Mouse (Mus musculus) hindbrain, embryonic 11.5 days (tissue): Measurements from ENCODE around the gene Galnt3. TPM values are rescaled to one million over a fixed set of nuclear protein-coding genes. Genes with fewer than 3 reads are reported as not detected.

ENCODE experiments used
- ATAC-seq: fragments of 200-750 bp; cut with Nextera tagmentation; 2 replicates; pipeline ENCODE4 v1.8.0; 2017; ENCODE audit warnings: mild to moderate bottlenecking, moderate TSS enrichment, moderate library complexity; ENCODE audit not compliant: low FRiP score
- DNase-seq: peaks from one replicate; pipeline ENCODE4 v3.0.0-alpha.2; 2015; ENCODE audit warnings: low spot score
- H3K27ac ChIP-seq: fragments of 300-500 bp; sonication (generic); 2 replicates; pipeline ENCODE4 v1.5.1; 2014; ENCODE audit warnings: mild to moderate bottlenecking, low read depth, low read length
- H3K27me3 ChIP-seq: fragments of 300-500 bp; sonication (generic); 2 replicates; pipeline ENCODE4 v1.6.1; 2014; ENCODE audit warnings: mild to moderate bottlenecking, low read length, moderate library complexity, mixed read lengths; ENCODE audit not compliant: control insufficient read depth, insufficient read depth
- H3K36me3 ChIP-seq: fragments of 300-500 bp; sonication (generic); 2 replicates; pipeline ENCODE4 v1.6.1; 2014; ENCODE audit warnings: mild to moderate bottlenecking, low read length, moderate library complexity, mixed read lengths; ENCODE audit not compliant: control insufficient read depth, insufficient read depth
- H3K4me1 ChIP-seq: fragments of 300-500 bp; sonication (generic); replicated peaks from 2 replicates; pipeline ENCODE4 v1.6.1; 2014; ENCODE audit warnings: low read length, mixed read lengths; ENCODE audit not compliant: control insufficient read depth, insufficient read depth
- H3K4me2 ChIP-seq: fragments of 300-500 bp; sonication (generic); replicated peaks from 2 replicates; pipeline ENCODE4 v1.6.1; 2014; ENCODE audit warnings: mild to moderate bottlenecking, low read depth, low read length
- H3K4me3 ChIP-seq: fragments of 300-500 bp; sonication (generic); 2 replicates; pipeline ENCODE4 v1.5.1; 2014; ENCODE audit warnings: low read depth, low read length
- H3K9ac ChIP-seq: fragments of 300-500 bp; sonication (generic); 2 replicates; pipeline ENCODE4 v1.6.1; 2014; ENCODE audit warnings: low read depth, low read length
- H3K9me3 ChIP-seq: fragments of 300-500 bp; sonication (generic); 2 replicates; pipeline ENCODE4 v1.6.1; 2016; ENCODE audit warnings: low read length; ENCODE audit not compliant: control insufficient read depth
- WGBS: fragments of 180-500 bp; shearing (Covaris S2); extraction: QIAGEN DNeasy Blood & Tissue Kit; methylation state at CpG from one replicate; pipeline ENCODE4 v1.1.7; 2014; 5-methylcytosine and 5-hydroxymethylcytosine counted together
- polyA plus RNA-seq: library from polyadenylated mRNA; unstranded; fragments of >200 nt; fragmentation: Nextera tagmentation; extraction: Ambion mirVana; gene quantifications from 2 replicates; pipeline ENCODE4 v1.2.1, GENCODE M21; 2014

Gene Galnt3
- polyA plus RNA-seq, 1 experiment from 2014 or later = 1.6 TPM

DNA sequence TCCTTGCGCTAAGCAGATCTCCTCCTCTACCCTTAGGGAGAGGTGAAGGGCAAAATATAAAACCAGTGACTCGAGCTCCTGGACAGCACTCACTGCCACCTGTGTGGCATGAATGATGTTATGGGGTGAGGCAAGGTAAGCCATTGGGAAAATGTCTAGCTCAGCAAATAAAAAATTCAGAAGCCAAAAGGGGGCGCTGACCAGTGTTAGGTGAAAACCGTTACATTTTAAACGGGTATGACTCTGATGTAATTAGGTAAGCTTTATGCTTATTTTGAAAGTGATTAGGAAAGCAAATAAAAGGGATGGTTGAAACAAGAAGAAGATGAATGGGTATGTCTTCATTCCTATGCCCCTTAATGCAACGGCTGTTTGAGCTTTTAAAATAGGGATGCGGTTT lies 24.6 kb downstream of the Galnt3 start:
- Histone ChIP-seq H3K27me3 (no peaks in the 10 kb centered on the region), H3K9ac (no peak overlapping the region), H3K4me1 (no peaks in the 10 kb centered on the region), H3K36me3 (no peaks in the 10 kb centered on the region), H3K27ac (no peak overlapping the region), H3K4me2 (no peak overlapping the region), H3K4me3 (no peak overlapping the region), H3K9me3 (no peaks in the 10 kb centered on the region)
- ATAC-seq = no peak
- WGBS = 69% methylated on average over 7 of the region's 7 CpGs
- DNase-seq = no peak

GRCm38 (mm10) chr2:66094622-66095181 lies 30.1 kb downstream of the Galnt3 start:
- no peak overlapping the region for H3K27ac ChIP-seq
- DNase-seq = no peak
- H3K9ac ChIP-seq = no peak overlapping the region
- H3K9me3 ChIP-seq = no peaks in the 10 kb centered on the region
- H3K4me2 ChIP-seq = no peak overlapping the region
- no peaks in the 10 kb centered on the region for H3K27me3 ChIP-seq
- ATAC-seq = no peak
- H3K4me1 ChIP-seq = no peaks in the 10 kb centered on the region
- WGBS = 82% methylated on average over 4 of the region's 4 CpGs
- H3K4me3 ChIP-seq = no peak overlapping the region
- no peaks in the 10 kb centered on the region for H3K36me3 ChIP-seq

GRCm38 (mm10) chr2:66091296-66091695 lies 33.5 kb downstream of the Galnt3 start:
- no peak overlapping the region for H3K9ac ChIP-seq
- DNase-seq = no peak
- 61% methylated on average over 5 of the region's 5 CpGs for WGBS
- H3K4me2 ChIP-seq = no peak overlapping the region
- H3K36me3 ChIP-seq = no peaks in the 10 kb centered on the region
- H3K4me1 ChIP-seq = no peaks in the 10 kb centered on the region
- H3K27ac ChIP-seq = no peak overlapping the region
- H3K9me3 ChIP-seq = no peaks in the 10 kb centered on the region
- H3K4me3 ChIP-seq = no peak overlapping the region
- no peaks in the 10 kb centered on the region for H3K27me3 ChIP-seq
- ATAC-seq = no peak

DNA sequence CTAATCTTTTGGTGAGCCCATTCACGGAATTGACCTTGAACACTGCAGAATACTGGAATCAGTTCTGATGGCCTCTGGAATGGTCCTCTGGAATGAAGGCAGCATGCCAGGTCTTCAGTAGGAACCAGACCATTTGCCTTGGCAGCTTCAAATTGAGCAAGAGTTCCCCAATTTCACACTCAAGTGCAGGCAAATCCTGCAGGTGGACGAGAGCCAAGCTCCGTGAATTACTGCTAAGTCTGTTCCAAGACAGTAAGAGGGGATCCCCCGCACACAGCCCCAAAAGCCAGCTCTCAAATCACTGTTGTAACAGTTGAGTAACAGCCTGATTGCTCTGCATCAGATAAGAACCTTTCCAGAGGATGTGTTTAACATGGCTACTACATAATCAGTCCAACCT lies 42.9 kb downstream of the Galnt3 start:
- ATAC-seq = no peak
- no peak overlapping the region for H3K4me2 ChIP-seq
- no peaks in the 10 kb centered on the region for H3K36me3 ChIP-seq
- H3K4me3 ChIP-seq = no peak overlapping the region
- no peak overlapping the region for H3K27ac ChIP-seq
- no peaks in the 10 kb centered on the region for H3K27me3 ChIP-seq
- H3K4me1 ChIP-seq = no peaks in the 10 kb centered on the region
- no peak overlapping the region for H3K9ac ChIP-seq
- WGBS = 93% methylated on average over 4 of the region's 4 CpGs
- no peaks in the 10 kb centered on the region for H3K9me3 ChIP-seq
- no peak for DNase-seq

- Histone ChIP-seq H3K4me1 (no peaks in the 10 kb centered on the region), H3K27me3 (no peaks in the 10 kb centered on the region), H3K4me3 (no peak overlapping the region), H3K9ac (no peak overlapping the region), H3K9me3 (no peaks in the 10 kb centered on the region), H3K4me2 (no peak overlapping the region), H3K36me3 (no peaks in the 10 kb centered on the region), H3K27ac (no peak overlapping the region)
- WGBS = 96% methylated on average over 2 of the region's 2 CpGs
- ATAC-seq (no peak), DNase-seq (no peak)
These were observed 44.1 kb downstream of the Galnt3 start for GRCm38 (mm10) chr2:66080731-66081130.

GRCm38 (mm10) chr2:66069454-66069853 lies 55.3 kb downstream of the Galnt3 start:
- WGBS = 34% methylated on average over 6 of the region's 6 CpGs
- Histone ChIP-seq H3K4me3 (no peak overlapping the region), H3K36me3 (no peaks in the 10 kb centered on the region), H3K4me2 (no peak overlapping the region), H3K27me3 (no peaks in the 10 kb centered on the region), H3K27ac (no peak overlapping the region), H3K4me1 (no peaks in the 10 kb centered on the region), H3K9me3 (no peaks in the 10 kb centered on the region), H3K9ac (no peak overlapping the region)
- DNase-seq (no peak), ATAC-seq (no peak)

- H3K9ac ChIP-seq = no peak overlapping the region
- no peaks in the 10 kb centered on the region for H3K36me3 ChIP-seq
- 88% methylated on average over 10 of the region's 10 CpGs for WGBS
- no peaks in the 10 kb centered on the region for H3K9me3 ChIP-seq
- DNase-seq (no peak), ATAC-seq (no peak)
- H3K27ac ChIP-seq = no peak overlapping the region
- no peaks in the 10 kb centered on the region for H3K27me3 ChIP-seq
- H3K4me2 ChIP-seq = no peak overlapping the region
- no peaks in the 10 kb centered on the region for H3K4me1 ChIP-seq
- H3K4me3 ChIP-seq = no peak overlapping the region
These were observed 61.5 kb downstream of the Galnt3 start for GRCm38 (mm10) chr2:66063291-66063690.

GRCm38 (mm10) chr2:66044405-66045089 lies 80.2 kb downstream of the Galnt3 start:
- H3K9me3 ChIP-seq = no peaks in the 10 kb centered on the region
- no peaks in the 10 kb centered on the region for H3K36me3 ChIP-seq
- no peak overlapping the region for H3K9ac ChIP-seq
- 92% methylated on average over 12 of the region's 12 CpGs for WGBS
- H3K4me2 ChIP-seq = no peak overlapping the region
- H3K4me3 ChIP-seq = no peak overlapping the region
- no peaks in the 10 kb centered on the region for H3K27me3 ChIP-seq
- no peak for DNase-seq
- 0 out of 2 replicates have a peak, but pooled peaks cover 3% of the 10 kb centered on the region for H3K4me1 ChIP-seq
- ATAC-seq = peak; percentile 31; the same call in 1 of the 2 replicates
- peak overlapping the region; percentile 70 for H3K27ac ChIP-seq
